Comparison of ENCODE assay signal across 8 mouse cellular contexts in genomic region chr1:151287451-151287850, GRCm38 (mm10). TPM values are rescaled to one million over a fixed set of nuclear protein-coding genes. Genes with fewer than 3 reads are reported as not detected.
DNase-seq lines count a peak whose midpoint lies in the region; ATAC-seq and TF ChIP-seq lines count a peak whose summit lies in the region.

No protein-coding gene starts in this region.

- intact Hi-C loops in left cerebral cortex, postnatal 4 days (cut with DNase I), result no loop called here

- TF ChIP-seq CTCF in lung, adult 2 months (IDR thresholded peaks at IDR 0.05; ENCODE audit: insufficient read depth, low read length), result no peak

- ATAC-seq in kidney, embryonic 16.5 days (ENCODE audit: low FRiP score, low TSS enrichment), result 0 out of 2 replicates have a peak, but pooled peaks have one; percentile 42

- TF ChIP-seq POLR2A in lung, adult 2 months (IDR thresholded peaks at IDR 0.05; ENCODE audit: borderline replicate concordance, extremely low read depth, low read depth, low read length), result peak; percentile 36; the same call in 1 of the 2 replicates

- WGBS in kidney, embryonic 16.5 days, result 55% methylated on average over 12 of the region's 12 CpGs
- 28% methylated on average over 12 of the region's 12 CpGs for WGBS in lung, adult 2 months
- 70% methylated on average over 12 of the region's 12 CpGs for WGBS in hindbrain, embryonic 10.5 days

- H3K4me2 ChIP-seq in kidney, embryonic 16.5 days (replicated peaks; ENCODE audit: low read depth, low read length), result no peak overlapping the region

- peaks cover 9% of the 10 kb centered on the region; the same call in 1 of the 2 replicates for H3K4me1 ChIP-seq in kidney, embryonic 16.5 days (ENCODE audit: insufficient read depth, low read length)
- no peaks in the 10 kb centered on the region; the same call in 1 of the 2 replicates for H3K4me1 ChIP-seq in lung, adult 2 months (ENCODE audit: control insufficient read depth, insufficient read depth, low read length)
- no peaks in the 10 kb centered on the region for H3K4me1 ChIP-seq in hindbrain, embryonic 10.5 days (replicated peaks)

- H3K36me3 ChIP-seq in kidney, embryonic 16.5 days (ENCODE audit: insufficient read depth, low read length), result no peaks in the 10 kb centered on the region
- H3K36me3 ChIP-seq in hindbrain, embryonic 10.5 days, result no peaks in the 10 kb centered on the region

- H3K9ac ChIP-seq in kidney, embryonic 16.5 days (replicated peaks; ENCODE audit: low read length), result no peak overlapping the region

- H3K9me3 ChIP-seq in kidney, embryonic 16.5 days (ENCODE audit: low read length), result no peaks in the 10 kb centered on the region
- H3K9me3 ChIP-seq in hindbrain, embryonic 10.5 days, result no peaks in the 10 kb centered on the region

- H3K27me3 ChIP-seq in kidney, embryonic 16.5 days (ENCODE audit: insufficient read depth, low read length), result no peaks in the 10 kb centered on the region
- H3K27me3 ChIP-seq in hindbrain, embryonic 10.5 days (ENCODE audit: insufficient read depth, poor library complexity, severe bottlenecking), result no peaks in the 10 kb centered on the region

- no peak overlapping the region for H3K4me3 ChIP-seq in kidney, embryonic 16.5 days (ENCODE audit: low read length)
- no peak overlapping the region for H3K4me3 ChIP-seq in lung, adult 2 months (replicated peaks; ENCODE audit: extremely low read depth, low read depth, low read length)
- H3K4me3 ChIP-seq in hindbrain, embryonic 10.5 days, result no peak overlapping the region

- no peak overlapping the region for H3K27ac ChIP-seq in kidney, embryonic 16.5 days (ENCODE audit: low read length)
- no peak overlapping the region for H3K27ac ChIP-seq in hindbrain, embryonic 10.5 days

- peak; percentile 25 for DNase-seq in left cerebral cortex, adult 11 months (ENCODE audit: low spot score)
- no peak for DNase-seq in left cerebral cortex, postnatal 4 days
- DNase-seq in frontal cortex, postnatal 36 days (ENCODE audit: low spot score in 2 of 2), result peak; percentile 24 to 34
- peak; percentile 33 for DNase-seq in lung, adult 2 months
- DNase-seq in spleen, postnatal 36 days (ENCODE audit: low spot score in 2 of 2), result peak; percentile 63 to 65
- no peak for DNase-seq in ovary, postnatal 10 days (ENCODE audit: low spot score)
- no peak for DNase-seq in hindbrain, embryonic 10.5 days (ENCODE audit: low spot score)

RNA-seq across cellular contexts. Expression of gene Ivns1abp, which starts 56.8 kb away (rescaled TPM):
- total RNA-seq in left cerebral cortex, postnatal 4 days (2021), result 100 to 1,000 TPM; 257 to 290 TPM
- polyA plus RNA-seq in kidney, embryonic 16.5 days (2015; fragmentation: Nextera tagmentation; extraction: Ambion mirVana), result 534 and 540 TPM in 2 replicates
- 43.0 and 48.9 TPM in 2 replicates for polyA plus RNA-seq in lung, adult 2 months (2012; rRNA removed)
- polyA plus RNA-seq in hindbrain, embryonic 10.5 days (2016; fragmentation: Nextera tagmentation; extraction: Ambion mirVana), result 299 and 375 TPM in 2 replicates

Comparison
In these comparisons a context has a peak if more than half of its experiments do, and no peak if none do; other contexts are left out.
1. DNase-seq: peak in left cerebral cortex, adult 11 months (single experiment), frontal cortex, postnatal 36 days (2 of 2), lung, adult 2 months (single experiment) and spleen, postnatal 36 days (2 of 2); none in left cerebral cortex, postnatal 4 days (single experiment), ovary, postnatal 10 days (single experiment) and hindbrain, embryonic 10.5 days (single experiment).